Mouse (Mus musculus) midbrain, embryonic 11.5 days (tissue): ENCODE data around the gene Ppm1j. TPM values are rescaled to one million over a fixed set of nuclear protein-coding genes. Genes with fewer than 3 reads are reported as not detected.
"Not testable (repeated sequence)": the region's sequence is repeated elsewhere in the genome, so short reads cannot be mapped to it uniquely, and the experiment has no call there.

Experiments used
- ATAC-seq: fragments of 200-750 bp; cut with Nextera tagmentation; 2 replicates; pipeline ENCODE4 v1.8.0; 2017; ENCODE audit warnings: moderate TSS enrichment, moderate library complexity; ENCODE audit not compliant: low FRiP score
- DNase-seq: peaks from one replicate; pipeline ENCODE4 v3.0.0; 2015; ENCODE audit warnings: low spot score; ENCODE audit errors: missing footprints
- H3K27ac ChIP-seq: fragments of 300-500 bp; sonication (generic); 2 replicates; pipeline ENCODE4 v1.5.1; 2014; ENCODE audit warnings: low read depth, low read length
- H3K27me3 ChIP-seq: fragments of 300-500 bp; sonication (generic); 2 replicates; pipeline ENCODE4 v1.6.1; 2014; ENCODE audit warnings: mild to moderate bottlenecking, low read length, moderate library complexity, mixed read lengths; ENCODE audit not compliant: control insufficient read depth, insufficient read depth
- H3K36me3 ChIP-seq: fragments of 300-500 bp; sonication (generic); 2 replicates; pipeline ENCODE4 v1.6.1; 2014; ENCODE audit warnings: mild to moderate bottlenecking, low read length, moderate library complexity, mixed read lengths; ENCODE audit not compliant: control insufficient read depth, insufficient read depth
- H3K4me1 ChIP-seq: fragments of 300-500 bp; sonication (generic); 2 replicates; pipeline ENCODE4 v1.6.1; 2014; ENCODE audit warnings: low read length; ENCODE audit not compliant: control insufficient read depth, insufficient read depth
- H3K4me2 ChIP-seq: fragments of 300-500 bp; sonication (generic); 2 replicates; pipeline ENCODE4 v1.6.1; 2014; ENCODE audit warnings: mild to moderate bottlenecking, moderate library complexity
- H3K4me3 ChIP-seq: fragments of 300-500 bp; sonication (generic); 2 replicates; pipeline ENCODE4 v1.5.1; 2014; ENCODE audit warnings: low read depth, low read length
- H3K9ac ChIP-seq: fragments of 300-500 bp; sonication (generic); 2 replicates; pipeline ENCODE4 v1.6.1; 2014; ENCODE audit warnings: low read length
- H3K9me3 ChIP-seq: fragments of 300-500 bp; sonication (generic); 2 replicates; pipeline ENCODE4 v1.6.1; 2016; ENCODE audit warnings: low read length; ENCODE audit not compliant: control insufficient read depth
- WGBS: fragments of 180-500 bp; shearing (Covaris S2); extraction: QIAGEN DNeasy Blood & Tissue Kit; methylation state at CpG from one replicate; pipeline ENCODE4 v1.1.7; 2014; 5-methylcytosine and 5-hydroxymethylcytosine counted together
- polyA plus RNA-seq: library from polyadenylated mRNA; unstranded; fragments of >200 nt; fragmentation: Nextera tagmentation; extraction: Ambion mirVana; gene quantifications from 2 replicates; pipeline ENCODE4 v1.2.1, GENCODE M21; 2014

The Ppm1j gene
- polyA plus RNA-seq, 1 experiment from 2014 or later: 0.97 TPM

DNA sequence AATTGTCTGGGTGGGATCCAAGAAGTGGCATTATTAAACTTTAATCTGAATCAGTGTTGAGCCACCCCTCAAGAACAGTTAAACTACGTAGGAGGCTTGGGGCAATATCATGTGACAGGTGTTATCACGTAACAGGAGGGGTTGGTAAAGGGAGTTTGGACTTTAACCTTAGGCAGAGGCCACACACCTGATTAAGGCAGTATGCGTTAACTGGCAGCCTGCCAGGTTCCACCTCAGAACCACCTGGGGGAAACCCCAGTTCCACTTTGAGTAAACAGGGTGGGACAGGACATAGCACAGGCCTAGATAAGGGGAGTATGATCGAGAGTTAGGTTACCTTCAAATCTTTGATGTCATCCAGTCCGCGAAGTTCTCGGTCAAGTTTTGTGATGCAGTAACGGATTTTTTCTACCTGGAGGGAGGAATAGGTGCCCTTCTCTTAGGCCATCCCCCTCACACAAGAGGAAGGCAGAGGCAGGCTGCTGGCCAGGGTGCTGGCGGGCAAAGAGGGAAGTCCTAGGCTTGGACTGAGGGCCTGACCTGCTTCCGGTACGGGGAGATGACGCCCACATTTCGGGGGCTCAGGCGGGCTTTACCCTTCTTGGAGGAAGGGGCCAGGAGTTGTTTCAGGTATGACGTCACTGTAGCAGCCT, 15.7 kb downstream of the Ppm1j start:
- Histone ChIP-seq H3K4me2 (no peak overlapping the region), H3K36me3 (no peaks in the 10 kb centered on the region), H3K4me3 (no peak overlapping the region), H3K27ac (no peak overlapping the region), H3K9ac (no peak overlapping the region), H3K4me1 (peaks cover 8% of the 10 kb centered on the region), H3K9me3 (no peaks in the 10 kb centered on the region), H3K27me3 (no peaks in the 10 kb centered on the region)
- ATAC-seq: no peak
- WGBS: 83% methylated on average over 15 of the region's 15 CpGs
- peak; percentile 12 for DNase-seq

DNA sequence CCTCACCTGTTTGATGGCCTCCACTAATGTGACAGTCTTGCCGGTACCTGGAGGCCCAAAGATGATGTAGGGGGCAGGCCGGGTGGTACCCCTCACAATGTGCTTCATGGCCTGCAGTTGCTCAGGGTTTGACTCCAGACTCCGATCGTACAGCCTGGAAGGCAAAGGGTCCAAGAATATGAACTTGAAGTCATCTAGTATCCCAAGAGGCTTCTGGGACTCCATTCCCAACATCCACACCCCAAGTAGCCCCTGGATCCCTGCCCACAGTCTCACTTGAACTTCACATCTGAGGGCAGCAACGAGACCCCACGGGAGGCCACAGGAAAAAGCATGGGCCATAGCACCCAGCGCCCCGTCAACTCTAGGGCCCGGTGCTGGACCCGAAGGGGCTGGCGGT, 19.8 kb downstream of the Ppm1j start:
- Histone ChIP-seq H3K4me2 (no peak overlapping the region), H3K9me3 (no peaks in the 10 kb centered on the region), H3K4me1 (no peaks in the 10 kb centered on the region), H3K4me3 (no peak overlapping the region), H3K9ac (no peak overlapping the region), H3K27ac (no peak overlapping the region), H3K36me3 (no peaks in the 10 kb centered on the region), H3K27me3 (no peaks in the 10 kb centered on the region)
- DNase-seq (no peak), ATAC-seq (no peak)
- WGBS: 95% methylated on average over 11 of the region's 11 CpGs

DNA sequence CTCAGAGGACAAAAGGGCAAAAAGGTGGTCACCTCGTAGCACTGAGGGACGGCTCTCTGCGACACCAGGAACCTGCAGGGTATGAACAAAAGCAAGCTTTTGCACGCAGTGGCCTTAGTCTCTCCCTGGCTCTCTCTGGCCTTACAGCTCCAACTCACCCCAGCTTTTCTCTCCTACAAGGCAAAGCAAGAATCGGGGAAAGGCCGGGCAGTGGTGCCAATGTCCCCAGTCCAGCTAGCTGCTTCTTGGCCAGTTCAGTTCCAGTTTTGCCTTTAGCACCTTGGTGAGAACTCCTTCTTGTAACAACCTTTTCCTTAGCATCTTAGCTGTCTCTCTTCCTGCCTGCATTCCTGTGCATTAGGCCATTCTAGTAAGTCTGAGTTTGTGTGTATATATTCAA, 20.6 kb downstream of the Ppm1j start:
- WGBS: 81% methylated on average over 6 of the region's 6 CpGs
- Histone ChIP-seq H3K27me3 (no peaks in the 10 kb centered on the region), H3K4me3 (no peak overlapping the region), H3K9me3 (no peaks in the 10 kb centered on the region), H3K4me2 (no peak overlapping the region), H3K4me1 (no peaks in the 10 kb centered on the region), H3K36me3 (no peaks in the 10 kb centered on the region), H3K9ac (no peak overlapping the region), H3K27ac (no peak overlapping the region)
- DNase-seq (no peak), ATAC-seq (no peak)

DNA sequence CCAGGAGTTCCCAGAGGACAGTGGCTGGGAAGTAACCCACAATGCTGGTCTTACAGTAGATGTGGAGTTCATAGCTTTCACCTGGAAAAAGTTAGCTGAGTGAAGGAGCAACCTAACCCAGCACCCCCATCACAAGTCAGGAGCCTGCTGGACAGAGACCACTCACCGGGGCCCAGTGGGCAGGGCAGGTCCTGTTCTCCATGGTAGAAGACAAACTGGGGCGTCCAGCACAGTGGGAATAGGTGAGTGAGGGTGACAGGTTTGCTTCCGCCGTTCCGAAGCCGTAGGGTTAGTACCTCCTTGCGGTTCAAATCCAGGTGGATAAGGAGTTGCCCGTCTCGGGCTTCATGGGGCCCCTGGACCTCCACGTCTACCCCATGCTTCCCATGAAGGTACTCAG, 23.5 kb downstream of the Ppm1j start:
- no peak overlapping the region for H3K4me3 ChIP-seq
- DNase-seq: no peak
- WGBS: 91% methylated on average over 10 of the region's 10 CpGs

DNA sequence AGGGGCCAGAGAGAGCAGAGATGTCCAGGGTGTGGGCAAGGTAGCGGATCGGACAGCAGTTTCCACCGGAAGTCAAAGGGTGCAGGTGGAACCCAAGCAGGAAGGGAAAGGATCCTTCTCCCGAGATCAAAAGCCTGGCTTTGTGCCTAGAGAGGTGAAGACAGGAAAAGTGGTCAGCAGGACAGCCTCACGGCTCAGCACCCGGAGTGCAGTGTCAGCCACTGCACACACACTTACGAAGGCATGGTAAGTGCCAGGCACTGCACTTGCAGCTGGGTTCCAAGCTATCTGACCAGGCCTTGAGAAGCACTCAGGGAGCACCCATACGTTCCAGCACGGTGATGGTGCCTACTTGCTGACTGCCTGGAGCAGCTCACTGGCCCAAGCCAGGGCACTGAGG, 24.7 kb downstream of the Ppm1j start:
- no peaks in the 10 kb centered on the region for H3K9me3 ChIP-seq
- no peak overlapping the region for H3K4me2 ChIP-seq
- ATAC-seq: no peak
- no peak overlapping the region for H3K27ac ChIP-seq
- DNase-seq: no peak
- no peaks in the 10 kb centered on the region for H3K27me3 ChIP-seq
- no peak overlapping the region for H3K4me3 ChIP-seq
- WGBS: 79% methylated on average over 9 of the region's 9 CpGs
- H3K4me1 ChIP-seq: no peaks in the 10 kb centered on the region
- no peak overlapping the region for H3K9ac ChIP-seq
- no peaks in the 10 kb centered on the region for H3K36me3 ChIP-seq

More for the DNA sequence above, 23.5 kb downstream of the Ppm1j start:
- Histone ChIP-seq H3K4me2 (no peak overlapping the region), H3K36me3 (no peaks in the 10 kb centered on the region), H3K9me3 (no peaks in the 10 kb centered on the region), H3K9ac (no peak overlapping the region), H3K4me1 (no peaks in the 10 kb centered on the region), H3K27me3 (no peaks in the 10 kb centered on the region), H3K27ac (no peak overlapping the region)
- ATAC-seq: no peak

DNA sequence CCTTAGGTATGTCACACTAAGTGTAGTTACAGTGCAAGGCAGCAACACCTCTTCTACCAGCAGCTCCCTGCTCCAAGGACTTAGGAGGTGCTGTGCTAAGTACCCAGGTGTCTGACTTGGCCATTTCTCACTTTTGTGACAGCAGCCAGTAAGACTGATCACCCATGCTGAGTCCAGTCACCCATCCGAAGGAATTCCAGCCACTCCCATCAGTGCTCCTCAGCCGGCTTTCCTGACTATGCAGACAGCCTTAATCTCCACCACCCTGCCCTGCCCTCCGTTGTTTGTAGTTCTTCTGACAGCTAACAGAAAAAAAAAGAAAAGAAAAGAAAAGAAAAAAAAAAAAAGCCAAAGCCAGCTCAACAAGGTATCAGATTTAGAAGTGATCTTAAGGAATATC, 30.9 kb downstream of the Ppm1j start:
- Histone ChIP-seq H3K9ac (no peak overlapping the region), H3K27ac (no peak overlapping the region), H3K27me3 (no peaks in the 10 kb centered on the region), H3K4me2 (no peak overlapping the region), H3K4me3 (no peak overlapping the region), H3K36me3 (no peaks in the 10 kb centered on the region), H3K9me3 (no peaks in the 10 kb centered on the region), H3K4me1 (no peaks in the 10 kb centered on the region)
- peak; percentile 67 for DNase-seq
- WGBS: 6% methylated on average over 3 of the region's 3 CpGs
- ATAC-seq: no peak

DNA sequence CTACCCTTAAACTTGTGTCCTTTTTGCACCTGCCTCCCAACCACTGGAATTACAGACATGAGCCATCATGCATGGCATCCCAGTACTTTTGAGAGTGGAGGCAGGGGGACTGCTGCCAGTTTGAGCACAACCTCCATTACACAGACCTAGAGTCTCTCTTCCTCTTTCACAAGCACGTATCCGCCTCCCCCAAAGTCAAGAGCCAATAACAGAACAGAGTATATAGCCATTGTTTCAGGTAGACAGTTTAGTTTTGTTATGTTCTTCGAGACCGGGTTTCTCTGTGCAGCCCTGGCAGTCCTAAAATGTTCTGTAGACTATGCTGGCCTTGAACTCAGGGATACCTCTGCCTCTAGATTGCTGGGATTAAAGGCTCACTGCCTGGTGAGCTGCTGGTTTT, 31.4 kb downstream of the Ppm1j start:
- Histone ChIP-seq H3K4me2 (no peak overlapping the region), H3K4me3 (no peak overlapping the region), H3K27ac (no peak overlapping the region), H3K27me3 (no peaks in the 10 kb centered on the region), H3K9me3 (no peaks in the 10 kb centered on the region), H3K4me1 (no peaks in the 10 kb centered on the region), H3K36me3 (no peaks in the 10 kb centered on the region), H3K9ac (no peak overlapping the region)
- ATAC-seq (no peak), DNase-seq (no peak)
- 82% methylated on average over 4 of the region's 4 CpGs for WGBS

DNA sequence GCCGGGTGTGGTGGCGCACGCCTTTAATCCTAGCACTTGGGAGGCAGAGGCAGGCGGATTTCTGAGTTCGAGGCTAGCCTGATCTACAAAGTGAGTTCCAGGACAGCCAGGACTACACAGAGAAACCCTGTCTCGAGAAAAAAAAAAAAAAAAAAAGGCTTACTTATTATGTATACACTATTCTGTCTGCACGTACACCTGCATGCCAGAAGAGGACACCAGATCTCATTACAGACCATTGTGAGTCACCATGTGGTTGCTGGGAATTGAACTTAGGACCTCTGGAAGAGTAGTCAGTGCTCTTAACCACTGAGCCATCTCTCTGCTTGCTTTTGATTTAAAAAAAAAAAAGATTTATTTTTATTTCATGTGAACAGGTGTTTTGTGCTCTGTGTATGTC, 32.4 kb downstream of the Ppm1j start:
- not testable (repeated sequence) for ATAC-seq, H3K36me3 ChIP-seq, H3K4me2 ChIP-seq, H3K9me3 ChIP-seq, H3K4me1 ChIP-seq, H3K27ac ChIP-seq, H3K27me3 ChIP-seq, H3K4me3 ChIP-seq, H3K9ac ChIP-seq
- peak; percentile 4 for DNase-seq
- 88% methylated on average over 7 of the region's 7 CpGs for WGBS

DNA sequence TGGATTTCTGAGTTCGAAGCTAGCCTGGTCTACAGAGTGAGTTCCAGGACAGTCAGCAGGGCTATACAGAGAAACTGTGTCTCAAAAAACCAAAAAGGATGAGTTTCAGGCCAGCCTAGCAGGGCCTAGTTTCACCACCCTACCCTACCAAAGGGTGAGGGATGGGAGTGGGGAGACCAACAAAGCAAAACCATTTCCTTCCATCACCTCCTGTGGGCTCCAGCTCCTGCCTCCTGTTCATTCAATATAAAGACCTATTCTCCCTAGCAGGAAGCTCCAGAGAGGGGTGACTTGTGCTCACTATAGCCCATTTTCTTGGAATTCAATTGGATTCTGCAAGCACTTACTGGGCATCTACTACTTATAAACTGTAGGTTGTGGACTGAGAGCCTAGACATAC, 33.9 kb downstream of the Ppm1j start:
- H3K4me1 ChIP-seq: peaks cover 5% of the 10 kb centered on the region; the same call in 1 of the 2 replicates
- H3K27me3 ChIP-seq: no peaks in the 10 kb centered on the region
- no peak overlapping the region for H3K4me3 ChIP-seq
- H3K36me3 ChIP-seq: no peaks in the 10 kb centered on the region
- H3K27ac ChIP-seq: no peak overlapping the region
- ATAC-seq: no peak
- H3K4me2 ChIP-seq: no peak overlapping the region
- WGBS: 96% methylated on average over 1 of the region's 1 CpGs
- H3K9me3 ChIP-seq: no peaks in the 10 kb centered on the region
- DNase-seq: peak; percentile 41
- H3K9ac ChIP-seq: no peak overlapping the region
